Comparison of ENCODE assay signal across 9 mouse cellular contexts in the genomic region with DNA sequence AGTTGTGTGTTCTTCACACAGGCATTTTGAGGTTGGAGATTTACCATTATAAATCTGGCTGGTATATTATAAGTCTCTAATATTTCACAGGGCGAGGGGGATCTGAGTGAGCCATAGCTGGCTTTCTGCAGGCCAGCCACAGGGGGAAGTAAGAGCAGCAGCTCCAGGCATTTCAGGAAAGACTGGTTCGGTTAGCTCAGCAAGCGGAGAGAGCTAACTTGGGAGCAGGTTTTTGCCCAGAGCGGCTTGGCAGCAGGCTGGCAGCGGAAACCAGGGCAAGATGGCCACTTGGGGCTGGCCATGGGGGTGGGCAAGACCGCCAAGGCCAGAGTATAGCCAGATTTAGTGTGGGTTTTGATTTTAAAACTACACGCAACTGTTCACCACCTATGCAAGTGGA. TPM values are rescaled to one million over a fixed set of nuclear protein-coding genes. Genes with fewer than 3 reads are reported as not detected.
A peak's percentile ranks its signal among the peaks of the same experiment; 100 is the strongest.
DNase-seq lines count a peak whose midpoint lies in the region.
"Had no signal": no experiment of that assay in that cellular context is flagged by ENCODE, and none has a peak within 500 bp of the region (broad histone marks: within the 10 kb centered on the region; RNA-seq: fewer than 3 reads in every experiment).

No protein-coding gene starts in this region.

- peak; percentile 17 for DNase-seq in layer of hippocampus, adult 11-12 months (ENCODE audit: low spot score)
- no peak for DNase-seq in layer of hippocampus, postnatal 10 days (ENCODE audit: low spot score in 2 of 2)
- DNase-seq in cerebellum, adult 9-10 months, result peak; percentile 57
- peak; percentile 46 to 65 for DNase-seq in lung, adult 18-20 months
- DNase-seq in urinary bladder, adult 2 months (ENCODE audit: low spot score), result peak; percentile 32
- no peak for DNase-seq in embryo, embryonic 10.5 days (ENCODE audit: low spot score)
- no peak for DNase-seq in adrenal gland, postnatal 14 days
- DNase-seq in gastrocnemius, postnatal 25 days, result no peak
- DNase-seq: gastrocnemius, postnatal 14 days had no signal

RNA-seq across cellular contexts. Expression of gene Numb, which starts 39.2 kb away (rescaled TPM):
- 10 to 100 TPM; 21.4 to 23.6 TPM for total RNA-seq in layer of hippocampus, postnatal 10 days (2021)
- 50.7 and 59.7 TPM in 2 replicates for polyA plus RNA-seq in urinary bladder, adult 2 months (2012; rRNA removed)
- total RNA-seq in adrenal gland, postnatal 14 days (2021), result 40.7 and 47.3 TPM in 2 replicates
- 10 to 100 TPM; 14.3 to 14.9 TPM for total RNA-seq in gastrocnemius, postnatal 25 days (2021)

Comparison
In these comparisons a context has a peak if more than half of its experiments do, and no peak if none do; other contexts are left out.
1. DNase-seq: peak in layer of hippocampus, adult 11-12 months (single experiment), cerebellum, adult 9-10 months (single experiment), lung, adult 18-20 months (2 of 2) and urinary bladder, adult 2 months (single experiment); none in layer of hippocampus, postnatal 10 days (0 of 2), embryo, embryonic 10.5 days (single experiment), adrenal gland, postnatal 14 days (single experiment) and gastrocnemius, postnatal 25 days (single experiment).